Mouse (Mus musculus): ENCODE data around the gene Pkd2l1.
"Not testable (repeated sequence)": the region's sequence is repeated elsewhere in the genome, so short reads cannot be mapped to it uniquely, and the experiment has no call there.

Pkd2l1 gene

DNA sequence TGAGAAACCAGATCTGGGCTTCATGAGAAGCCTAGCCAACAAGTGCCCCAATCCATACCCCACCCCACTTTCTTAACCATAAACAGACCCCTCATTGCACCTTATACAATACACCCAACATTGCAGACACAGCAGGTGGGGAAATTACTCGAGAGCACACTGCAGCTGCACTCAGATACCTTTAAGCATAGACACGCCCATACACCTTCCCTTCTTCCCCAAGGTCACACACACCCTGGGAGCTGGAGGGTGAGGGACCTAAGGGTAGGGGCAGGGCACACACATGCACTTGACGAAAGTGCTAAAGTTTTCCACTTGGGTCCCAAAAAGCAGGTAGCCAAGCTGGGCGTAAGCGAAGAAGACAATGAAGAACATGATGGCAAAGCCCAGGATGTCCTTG, 38.5 kb downstream of the Pkd2l1 start:
- no peak for DNase-seq

DNA sequence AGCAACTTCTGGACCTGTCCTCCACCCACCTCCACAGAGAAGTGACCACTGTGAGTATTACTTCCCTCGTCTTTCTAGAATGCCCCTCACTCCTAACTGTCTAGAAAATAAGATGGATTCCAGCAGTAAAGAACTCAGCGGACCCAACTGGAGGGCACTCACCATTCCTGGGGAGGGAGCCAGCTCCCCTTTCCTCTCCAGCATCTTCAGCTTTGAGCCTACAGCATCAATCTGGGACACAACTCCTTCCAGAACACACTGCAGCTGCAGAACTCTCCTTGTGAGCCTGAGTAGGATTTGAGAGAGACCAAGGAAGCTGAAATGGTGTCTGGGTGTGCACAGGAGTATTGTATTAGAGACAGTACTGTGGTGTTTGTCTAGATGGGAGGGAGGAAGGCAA, 43.3 kb downstream of the Pkd2l1 start:
- no peak for DNase-seq

DNA sequence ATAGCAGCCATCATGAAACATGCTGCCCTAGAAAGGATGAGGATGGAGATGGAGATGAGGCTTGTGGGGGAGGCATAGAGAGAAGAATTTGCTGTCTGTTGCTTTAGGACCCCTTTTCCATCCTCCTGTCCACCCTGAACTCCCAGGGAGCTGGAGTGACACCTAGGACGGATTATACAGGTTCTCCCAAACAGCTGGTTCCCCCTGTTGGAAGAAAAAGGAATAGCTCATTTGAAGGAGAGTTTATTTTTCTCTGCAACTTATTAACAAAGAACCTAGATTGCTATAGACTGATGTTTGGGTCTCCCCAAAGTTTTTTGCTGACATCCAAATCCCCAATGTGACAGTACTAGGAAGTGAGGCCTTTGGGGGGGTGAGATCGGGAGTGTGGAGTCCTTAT, 43.9 kb downstream of the Pkd2l1 start:
- no peak for DNase-seq

- DNase-seq, result no peak
These were observed 45.3 kb downstream of the Pkd2l1 start for GRCm38 (mm10) chr19:44146951-44147350.

DNA sequence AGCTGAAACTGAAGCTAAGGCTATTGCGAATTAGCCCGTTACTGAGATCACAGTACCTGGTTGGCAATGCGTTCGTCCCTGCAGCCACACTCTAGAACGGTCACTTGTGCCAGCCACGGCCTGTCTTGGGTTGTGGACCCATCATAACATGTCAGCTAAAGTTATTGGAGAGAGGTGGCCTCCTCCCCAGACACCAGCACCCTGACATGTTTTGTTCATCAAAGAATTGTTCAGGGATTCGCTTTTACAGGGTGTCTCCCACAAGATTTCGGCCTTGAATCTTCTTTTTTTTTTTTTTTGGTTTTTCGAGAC, 45.7 kb downstream of the Pkd2l1 start:
- no peak for DNase-seq

- DNase-seq, result peak; percentile 88
These were observed 46.3 kb downstream of the Pkd2l1 start, which contains the start of gene Bloc1s2 for GRCm38 (mm10) chr19:44145702-44146567. Gene Bloc1s2 (minus strand): TSS chr19:44146446.

DNA sequence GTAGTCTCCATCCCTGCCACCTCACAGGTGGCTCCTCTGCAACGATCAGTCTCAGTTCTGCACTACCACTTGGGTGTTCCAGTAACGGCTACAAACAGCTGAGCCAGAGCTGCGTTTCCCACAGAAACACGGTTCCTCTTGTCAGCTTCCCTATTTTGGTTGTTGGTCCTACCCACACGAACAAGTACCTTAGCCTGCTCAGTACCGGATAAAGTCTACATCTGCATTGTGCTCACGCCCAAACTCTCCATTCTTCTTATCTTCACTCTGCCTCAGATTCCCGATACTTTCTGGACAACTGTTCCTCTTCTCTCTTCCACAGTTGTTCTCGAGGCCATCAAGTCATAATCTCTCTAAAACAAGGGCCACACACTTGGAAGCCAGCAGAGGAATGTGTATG, 47.9 kb downstream of the Pkd2l1 start:
- no peak for DNase-seq

DNA sequence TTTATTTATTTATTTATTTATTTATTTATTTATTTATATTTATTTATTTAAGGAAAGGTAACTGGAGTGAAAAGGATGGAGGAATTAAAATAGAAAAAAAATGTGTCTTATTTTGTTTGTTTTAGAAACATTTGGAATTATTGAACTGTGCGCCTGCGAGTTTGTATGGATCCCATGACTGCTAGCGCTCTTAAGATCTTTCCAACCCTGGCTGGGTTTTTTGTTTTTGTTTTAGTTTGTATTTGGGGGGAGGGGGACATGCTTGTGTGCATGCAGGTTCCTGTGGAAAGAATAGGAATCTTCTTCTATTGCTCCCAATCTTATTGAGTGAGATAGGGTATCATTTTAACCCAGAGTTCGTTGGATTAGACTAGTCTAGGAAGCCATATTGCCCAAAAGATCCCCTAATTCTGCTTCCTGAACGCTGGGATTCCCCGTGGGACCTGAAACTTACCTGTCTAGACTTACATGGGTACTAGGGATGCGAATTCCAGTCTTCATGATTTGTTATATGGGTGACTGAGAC, 56.2 kb downstream of the Pkd2l1 start:
- DNase-seq, result no peak

DNA sequence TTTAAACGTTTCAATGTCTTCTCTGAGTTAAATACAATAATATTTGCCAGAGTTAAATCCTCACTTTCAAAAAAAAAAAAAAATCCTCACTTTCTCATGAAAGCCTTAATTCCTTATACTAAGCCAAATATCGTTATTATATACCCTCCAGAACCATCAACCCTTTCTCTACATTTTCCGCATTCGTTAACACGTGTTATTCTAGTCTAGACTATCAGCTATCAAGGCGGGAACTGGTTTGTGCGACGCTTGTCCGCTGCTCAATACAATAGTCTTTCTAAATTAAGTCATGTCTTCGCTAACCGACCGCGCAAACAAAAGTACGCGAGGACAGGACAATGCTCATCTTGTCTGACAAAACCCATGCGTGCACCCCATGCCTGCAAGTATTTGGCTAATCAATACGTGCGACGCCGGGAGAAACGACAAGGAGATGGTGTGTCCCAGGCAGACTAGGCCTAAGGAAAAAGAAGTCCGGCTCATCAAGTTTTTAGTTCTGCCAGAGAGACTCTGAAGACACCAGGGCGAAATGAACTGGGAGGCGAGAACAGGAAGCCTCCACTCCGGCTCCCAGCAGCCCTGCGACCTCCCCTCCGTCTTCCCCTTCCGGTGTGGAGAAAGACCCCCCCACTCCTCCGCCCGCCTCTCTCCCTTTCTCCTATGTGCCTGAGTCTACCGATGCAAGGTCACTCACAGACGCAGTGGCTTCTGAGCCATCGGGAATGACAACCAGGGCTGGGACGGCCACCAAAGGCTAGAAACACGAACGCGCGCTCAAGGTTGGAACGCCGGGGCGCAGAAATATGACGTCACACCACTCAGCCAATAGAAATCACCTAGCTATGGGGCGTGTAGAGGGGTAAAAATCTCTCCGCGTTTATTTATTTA, 56.9 kb downstream of the Pkd2l1 start, which contains the start of gene Cwf19l1:
Cwf19l1 (minus strand) TSS at position 805 of the 888 bp plus-strand sequence.
- peak; percentile 85 for DNase-seq

GRCm38 (mm10) chr19:44132917-44133316, 59.3 kb downstream of the Pkd2l1 start:
- DNase-seq, result no peak

- no peak for DNase-seq
These were observed 63.7 kb downstream of the Pkd2l1 start for GRCm38 (mm10) chr19:44128560-44128959.

DNA sequence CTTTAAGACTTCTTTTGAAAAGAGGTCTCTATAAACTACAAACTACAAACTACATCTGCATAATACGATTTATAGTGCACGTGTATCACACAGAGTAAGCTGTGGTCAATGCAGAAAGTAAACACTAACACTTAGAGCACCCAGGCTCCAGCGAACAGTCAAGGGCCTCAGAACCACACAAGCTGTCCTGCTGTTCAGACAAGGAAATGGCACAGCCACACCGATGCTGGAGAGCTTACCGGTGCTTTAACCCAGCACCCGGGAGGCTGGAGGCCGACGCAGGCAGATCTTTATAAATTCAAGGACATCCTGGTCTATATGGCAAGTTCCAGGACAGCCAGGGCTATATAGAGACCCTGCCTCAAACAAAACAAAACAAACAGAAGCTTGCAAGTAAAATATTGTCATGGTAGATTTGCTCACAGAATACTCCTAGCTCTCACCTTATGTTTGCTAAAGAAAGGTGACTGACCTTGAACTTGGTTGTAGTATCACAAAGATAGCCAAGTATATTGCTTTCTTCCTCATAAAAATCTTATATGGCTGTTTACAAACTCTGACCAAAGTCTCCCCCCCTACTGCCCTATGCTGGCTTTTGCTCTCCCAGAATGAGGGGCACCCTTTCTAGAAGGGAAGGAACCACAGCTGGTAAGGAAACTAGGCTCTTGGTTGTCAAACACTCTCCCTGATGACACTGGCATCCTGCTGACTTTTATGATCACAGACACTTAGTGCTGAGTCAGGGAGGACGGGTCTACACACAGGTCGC, 64.3 kb downstream of the Pkd2l1 start:
- DNase-seq, result no peak

- DNase-seq, result no peak
These were observed 71.1 kb downstream of the Pkd2l1 start for GRCm38 (mm10) chr19:44121137-44121536.

DNA sequence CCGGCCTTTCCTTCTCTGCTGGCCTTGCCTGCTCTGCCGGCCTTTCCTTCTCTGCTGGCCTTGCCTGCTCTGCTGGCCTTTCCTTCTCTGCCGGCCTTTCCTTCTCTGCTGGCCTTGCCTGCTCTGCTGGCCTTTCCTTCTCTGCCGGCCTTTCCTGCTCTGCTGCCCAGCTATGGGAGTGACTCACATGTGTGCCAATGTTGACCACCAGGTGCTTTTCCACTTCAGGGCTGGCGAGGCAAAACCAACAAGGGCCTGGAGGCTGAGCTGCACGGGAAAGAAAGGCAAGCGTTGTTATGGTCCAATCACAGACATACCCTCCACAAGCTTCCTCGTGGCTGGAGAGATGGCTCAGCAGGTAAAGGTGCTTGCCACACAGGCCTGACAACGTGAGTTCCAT, 71.6 kb downstream of the Pkd2l1 start:
- DNase-seq, result not testable (repeated sequence)

GRCm38 (mm10) chr19:44117793-44118192, 74.4 kb downstream of the Pkd2l1 start:
- no peak for DNase-seq

DNA sequence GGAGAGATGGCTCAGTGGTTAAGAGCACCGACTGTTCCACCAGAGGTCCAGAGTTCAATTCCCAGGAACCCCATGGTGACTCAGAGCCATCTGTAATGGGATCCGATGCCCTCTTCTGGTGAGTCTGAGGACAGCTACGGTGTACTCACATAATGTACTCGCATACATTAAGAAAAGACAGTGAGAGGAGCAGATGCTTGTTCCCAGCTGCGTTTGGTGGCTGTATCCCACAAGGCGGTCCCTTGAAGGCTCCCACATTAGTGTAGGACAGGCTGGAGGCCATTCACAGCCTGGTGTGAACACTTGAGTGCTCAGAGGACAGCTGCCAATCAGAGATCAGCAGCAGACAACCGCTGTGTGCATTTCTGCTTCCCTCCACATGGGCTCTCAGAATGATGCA, 80.5 kb downstream of the Pkd2l1 start:
- no peak for DNase-seq

DNA sequence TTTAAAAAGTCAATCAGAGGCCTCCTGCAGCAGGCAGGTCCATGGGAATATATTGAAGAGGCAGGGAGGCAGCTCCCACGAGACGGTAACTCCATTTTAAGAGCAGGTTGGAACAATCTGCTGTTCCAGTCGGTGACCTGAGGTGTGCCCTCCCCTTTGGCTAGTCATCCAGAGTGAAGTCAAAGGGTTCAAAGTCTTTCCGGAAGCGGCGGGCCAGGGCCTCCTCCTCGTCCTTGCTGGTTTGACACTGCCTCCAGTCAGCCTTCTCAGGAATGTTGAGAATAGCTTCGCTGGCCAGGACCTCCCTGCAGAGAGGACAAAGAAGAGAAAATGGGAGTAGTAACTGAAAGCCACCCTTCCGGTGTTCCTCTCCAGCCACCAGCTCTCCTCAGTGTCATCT, 81.9 kb downstream of the Pkd2l1 start:
- DNase-seq, result no peak

DNA sequence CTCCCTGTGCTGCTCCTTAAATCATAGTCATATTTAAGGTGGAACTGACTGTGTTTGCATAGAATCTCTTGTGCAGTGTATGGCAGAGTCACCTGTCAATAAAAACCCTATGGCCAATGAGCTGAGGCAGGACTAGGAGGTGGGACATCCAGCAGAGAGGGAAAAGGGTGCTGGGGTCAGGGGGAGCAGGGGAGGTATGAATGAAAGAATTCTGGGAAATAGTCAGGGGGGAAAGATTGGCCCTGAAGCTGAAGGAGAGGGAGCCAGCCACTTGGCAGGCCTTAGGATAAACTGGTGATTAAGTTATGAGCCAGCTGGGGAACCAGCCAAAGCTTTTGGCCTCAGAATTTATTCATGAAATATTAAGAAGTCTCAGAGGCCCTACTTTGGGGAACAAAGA, 83.2 kb downstream of the Pkd2l1 start:
- no peak for DNase-seq

DNA sequence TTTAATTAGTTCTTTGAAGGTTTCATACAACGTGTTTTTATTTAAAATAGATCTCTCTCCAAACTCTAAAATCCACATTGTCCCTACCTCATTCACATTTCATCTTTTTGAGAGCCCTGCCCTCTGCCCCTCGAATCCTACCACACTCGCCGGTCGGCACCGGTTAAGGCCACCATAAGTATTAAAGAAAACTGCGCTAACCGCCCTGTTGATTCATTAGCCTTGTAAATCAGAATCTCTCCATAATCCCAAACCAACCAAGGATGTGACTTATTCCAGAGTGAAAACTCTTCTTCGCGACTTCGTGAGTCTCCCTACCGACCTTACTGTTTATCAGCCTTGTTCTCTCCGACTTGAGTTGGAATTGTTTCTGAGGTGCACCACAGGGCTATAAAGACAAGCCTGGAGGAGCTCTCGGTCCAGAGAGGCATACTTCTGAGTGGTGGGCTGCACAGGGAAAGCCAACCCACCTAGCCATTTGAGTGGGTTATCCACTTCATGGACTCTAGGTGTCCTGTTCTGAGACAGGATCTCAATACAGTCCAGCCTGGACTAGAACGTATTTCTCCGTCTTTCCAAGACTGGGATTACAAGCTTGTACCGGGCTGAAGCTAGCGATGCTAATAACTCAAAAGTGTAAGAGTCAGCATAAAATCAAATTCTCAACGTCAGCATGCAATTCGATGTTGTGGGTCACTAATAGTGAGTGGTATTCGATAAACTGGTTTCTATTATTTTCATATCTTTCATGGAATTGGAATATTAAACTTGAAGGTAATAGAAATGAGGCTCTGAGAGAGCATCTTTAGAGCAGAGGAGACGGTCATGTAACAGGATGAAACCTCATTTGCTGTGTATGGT, 84.4 kb downstream of the Pkd2l1 start:
- DNase-seq, result peak; percentile 7

DNA sequence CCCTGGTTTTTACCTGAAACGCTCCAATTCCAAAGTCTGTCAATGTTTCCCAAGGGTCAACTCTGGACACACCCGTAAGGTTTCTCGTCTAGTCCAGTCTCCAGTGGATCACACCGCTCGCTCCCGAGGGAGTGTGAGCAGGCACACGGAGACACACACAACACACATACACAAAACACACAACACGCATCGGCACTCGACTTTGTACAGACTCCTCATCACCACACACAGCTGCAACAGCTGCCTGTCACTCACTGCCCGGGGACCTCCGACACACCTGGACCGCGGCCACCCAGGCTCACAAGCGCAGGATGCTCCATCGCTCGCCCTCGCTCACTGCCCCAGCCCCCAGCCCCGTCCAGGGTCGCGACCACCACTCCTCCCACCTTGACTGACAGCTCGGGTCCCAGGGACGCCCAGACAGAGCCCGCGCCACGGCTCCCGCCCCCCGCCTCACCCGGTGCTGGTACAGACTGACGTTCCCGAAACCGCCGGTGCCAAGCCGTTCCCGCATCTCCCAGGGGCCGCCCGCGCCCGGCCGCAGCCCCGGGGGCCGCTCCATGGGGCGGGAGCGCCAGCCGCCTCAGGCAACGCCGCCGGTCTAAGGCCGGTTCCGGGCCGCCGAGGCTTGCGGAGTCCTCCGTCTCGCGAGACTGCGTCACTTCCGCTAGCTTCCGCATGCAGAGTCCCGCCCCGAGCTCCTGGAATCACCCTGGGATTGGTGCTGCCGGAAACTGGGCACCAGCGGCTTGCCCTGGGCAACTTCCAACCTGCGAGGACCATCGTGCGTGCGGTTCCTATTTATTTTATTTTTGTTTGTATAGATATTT, 85.2 kb downstream of the Pkd2l1 start, which contains the start of gene Chuk:
Chuk (minus strand) TSS at position 650 of the 830 bp plus-strand sequence.
- DNase-seq, result peak; percentile 95

DNA sequence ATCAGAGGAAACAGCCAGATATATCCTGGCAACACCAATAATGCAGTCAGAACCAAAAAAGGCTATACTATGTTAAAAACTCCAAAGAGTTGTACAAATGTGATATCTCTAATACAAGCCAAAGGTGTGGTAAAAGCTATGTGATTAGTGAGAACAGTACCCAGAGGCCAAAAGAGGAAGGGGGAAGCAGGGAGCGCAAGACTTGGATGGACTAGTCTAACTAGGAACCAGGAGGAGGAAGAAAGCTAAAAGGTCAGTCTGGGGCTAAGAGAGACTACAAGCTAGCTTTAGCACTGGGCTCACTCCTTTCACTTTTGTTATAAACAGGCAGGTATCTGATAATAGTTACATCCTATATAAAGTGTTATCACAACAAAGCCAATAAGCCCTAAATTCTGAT, 87.8 kb downstream of the Pkd2l1 start:
- DNase-seq, result no peak
